Mouse (Mus musculus) spleen, adult 2 months (tissue): ENCODE measurements around the gene Enpp5. TPM values are rescaled to one million over a fixed set of nuclear protein-coding genes. Genes with fewer than 3 reads are reported as not detected.
A peak's percentile ranks its signal among the peaks of the same experiment; 100 is the strongest.

Experiments
- DNase-seq, 2 experiments: peaks; one replicate each; pipeline versions ENCODE4 v3.0.0 to v3.0.0-alpha.2; 2012 to 2021; ENCODE audit warnings: low spot score in 2 of 2, low read depth in 1 of 2
- H3K27ac ChIP-seq: fragments of 200-500 bp; 2 replicates; pipeline ENCODE4 v1.5.1; 2012; ENCODE audit warnings: low read length, inconsistent platforms; ENCODE audit not compliant: insufficient read depth
- H3K27me3 ChIP-seq: fragments of 200-500 bp; 2 replicates; pipeline ENCODE4 v1.6.1; 2012; ENCODE audit warnings: mild to moderate bottlenecking, moderate library complexity, low read length, inconsistent platforms; ENCODE audit not compliant: control insufficient read depth, insufficient read depth
- H3K36me3 ChIP-seq: fragments of 200-500 bp; 2 replicates; pipeline ENCODE4 v1.6.1; 2012; ENCODE audit warnings: mild to moderate bottlenecking, low read length, inconsistent platforms; ENCODE audit not compliant: control insufficient read depth, insufficient read depth
- H3K4me1 ChIP-seq: fragments of 200-500 bp; 2 replicates; pipeline ENCODE4 v1.6.1; 2011; ENCODE audit warnings: inconsistent platforms; ENCODE audit not compliant: control insufficient read depth, insufficient read depth, insufficient read length
- H3K4me3 ChIP-seq: fragments of 200-500 bp; 2 replicates; pipeline ENCODE4 v1.5.1; 2011; ENCODE audit warnings: mild to moderate bottlenecking, inconsistent platforms; ENCODE audit not compliant: insufficient read depth, insufficient read length; ENCODE audit errors: extremely low read depth
- CTCF ChIP-seq: fragments of 200-500 bp; IDR thresholded peaks from 2 replicates; pipeline ENCODE4 v1.5.1; 2011; ENCODE audit warnings: mild to moderate bottlenecking, inconsistent platforms; ENCODE audit not compliant: insufficient read depth, insufficient read length, insufficient replicate concordance; ENCODE audit errors: extremely low read depth
- POLR2A ChIP-seq: fragments of 200-500 bp; IDR thresholded peaks from 2 replicates; pipeline ENCODE4 v1.6.1; 2011; ENCODE audit warnings: low read depth, low read length, inconsistent platforms
- WGBS: fragments of 180-500 bp; shearing (Covaris S2); methylation state at CpG from one replicate; pipeline ENCODE4 v1.1.7; 2018; 5-methylcytosine and 5-hydroxymethylcytosine counted together
- polyA plus RNA-seq: library from polyadenylated mRNA; depleted of rRNA; stranded (reverse); fragments of >200 nt; gene quantifications from 2 replicates; pipeline ENCODE4 v1.2.3, GENCODE M21; 2012

The Enpp5 gene
- polyA plus RNA-seq, 1 experiment, result 5.4 TPM

GRCm38 (mm10) chr17:44088226-44088625 lies 9.6 kb downstream of the Enpp5 start:
- WGBS, result 42% methylated on average over 3 of the region's 3 CpGs
- TF ChIP-seq CTCF, result no peak
- no peak for TF ChIP-seq POLR2A
- no peaks in the 10 kb centered on the region for H3K36me3 ChIP-seq

GRCm38 (mm10) chr17:44090916-44091315 lies 12.3 kb downstream of the Enpp5 start:
- no peaks in the 10 kb centered on the region for H3K27me3 ChIP-seq
- no peaks in the 10 kb centered on the region; the same call in 1 of the 2 replicates for H3K4me1 ChIP-seq
- no peak overlapping the region for H3K4me3 ChIP-seq
- WGBS, result 47% methylated on average over 2 of the region's 2 CpGs
- no peaks in the 10 kb centered on the region for H3K36me3 ChIP-seq
- H3K27ac ChIP-seq, result no peak overlapping the region
- DNase-seq, result peak in 1 of 2 experiments; percentile 10
- TF ChIP-seq POLR2A, result no peak
- no peak for TF ChIP-seq CTCF

More at GRCm38 (mm10) chr17:44088226-44088625, 9.6 kb downstream of the Enpp5 start:
- no peaks in the 10 kb centered on the region for H3K27me3 ChIP-seq
- H3K4me1 ChIP-seq, result no peaks in the 10 kb centered on the region; the same call in 1 of the 2 replicates
- no peak for DNase-seq
- no peak overlapping the region for H3K4me3 ChIP-seq
- H3K27ac ChIP-seq, result no peak overlapping the region

- DNase-seq, result no peak
- TF ChIP-seq POLR2A, result no peak
- TF ChIP-seq CTCF, result no peak
- Histone ChIP-seq H3K4me3 (no peak overlapping the region), H3K36me3 (no peaks in the 10 kb centered on the region), H3K4me1 (no peaks in the 10 kb centered on the region; the same call in 1 of the 2 replicates), H3K27ac (no peak overlapping the region), H3K27me3 (no peaks in the 10 kb centered on the region)
- 64% methylated on average over 2 of the region's 2 CpGs for WGBS
Measured at GRCm38 (mm10) chr17:44091512-44091911, 12.9 kb downstream of the Enpp5 start.

GRCm38 (mm10) chr17:44100486-44100885 lies 21.9 kb downstream of the Enpp5 start:
- TF ChIP-seq CTCF (no peak), POLR2A (no peak)
- Histone ChIP-seq H3K27me3 (0 out of 2 replicates have a peak, but pooled peaks cover 1% of the 10 kb centered on the region), H3K36me3 (no peaks in the 10 kb centered on the region), H3K4me1 (no peaks in the 10 kb centered on the region; the same call in 1 of the 2 replicates), H3K27ac (no peak overlapping the region), H3K4me3 (no peak overlapping the region)
- no peak for DNase-seq
- WGBS, result 75% methylated on average over 4 of the region's 4 CpGs

- TF ChIP-seq POLR2A (no peak), CTCF (no peak)
- WGBS, result 73% methylated on average over 9 of the region's 9 CpGs
- Histone ChIP-seq H3K36me3 (no peaks in the 10 kb centered on the region), H3K27ac (no peak overlapping the region), H3K4me3 (no peak overlapping the region), H3K4me1 (no peaks in the 10 kb centered on the region; the same call in 1 of the 2 replicates), H3K27me3 (peaks cover 4% of the 10 kb centered on the region; the same call in 1 of the 2 replicates)
- DNase-seq, result no peak
Measured at GRCm38 (mm10) chr17:44100906-44101305, 22.3 kb downstream of the Enpp5 start.

- WGBS, result 94% methylated on average over 10 of the region's 10 CpGs
- no peak for DNase-seq
- peaks cover 4% of the 10 kb centered on the region; the same call in 1 of the 2 replicates for H3K27me3 ChIP-seq
- H3K4me1 ChIP-seq, result no peaks in the 10 kb centered on the region; the same call in 1 of the 2 replicates
- H3K27ac ChIP-seq, result no peak overlapping the region
- no peak overlapping the region for H3K4me3 ChIP-seq
- no peaks in the 10 kb centered on the region for H3K36me3 ChIP-seq
- no peak for TF ChIP-seq POLR2A
- no peak for TF ChIP-seq CTCF
Measured at GRCm38 (mm10) chr17:44101961-44102360, 23.3 kb downstream of the Enpp5 start.

- Histone ChIP-seq H3K4me1 (no peaks in the 10 kb centered on the region; the same call in 1 of the 2 replicates), H3K27ac (peak within 1 kb of the TSS; percentile 69), H3K4me3 (peak within 1 kb of the TSS; percentile 73), H3K27me3 (peaks cover 4% of the 10 kb centered on the region; the same call in 1 of the 2 replicates), H3K36me3 (no peaks in the 10 kb centered on the region)
- DNase-seq, result peak; percentile 54 to 75
- 1% methylated on average over 75 of the region's 76 CpGs for WGBS
- TF ChIP-seq CTCF, result no peak
- peak; percentile 13; the same call in 1 of the 2 replicates for TF ChIP-seq POLR2A
Measured at GRCm38 (mm10) chr17:44105287-44106138, 26.9 kb downstream of the Enpp5 start, which contains the start of gene Enpp4. Gene Enpp4 (minus strand): TSS chr17:44105809.
